Comparison of ENCODE assay signal across 9 mouse cellular contexts in the genomic region with DNA sequence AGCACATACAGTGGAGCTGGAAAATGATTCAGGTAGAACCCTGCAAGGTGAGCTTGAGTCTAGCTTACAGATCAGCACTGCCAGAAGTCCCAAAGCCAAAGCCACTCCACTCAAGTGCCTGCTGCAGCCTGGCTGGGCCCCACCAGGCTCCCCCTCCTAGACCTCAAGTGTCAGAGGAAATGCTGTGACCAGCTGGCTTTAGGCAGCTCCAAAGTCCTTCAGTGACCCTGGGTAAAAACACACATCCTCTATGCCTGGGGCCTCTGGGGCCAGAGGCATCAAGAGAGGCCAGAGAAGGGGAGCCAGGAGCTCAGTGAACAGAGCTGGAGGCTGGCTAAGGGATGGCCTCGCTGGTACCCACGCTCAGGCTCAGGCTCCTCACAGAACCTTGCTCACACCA. TPM values are rescaled to one million over a fixed set of nuclear protein-coding genes. Genes with fewer than 3 reads are reported as not detected.
A peak's percentile ranks its signal among the peaks of the same experiment; 100 is the strongest.
DNase-seq lines count a peak whose midpoint lies in the region; ATAC-seq and TF ChIP-seq lines count a peak whose summit lies in the region.
"Had no signal": no experiment of that assay in that cellular context is flagged by ENCODE, and none has a peak within 500 bp of the region (broad histone marks: within the 10 kb centered on the region; RNA-seq: fewer than 3 reads in every experiment).

No protein-coding gene starts in this region.

- no peaks in the 10 kb centered on the region for H3K36me3 ChIP-seq in midbrain, embryonic 16.5 days (ENCODE audit: control insufficient read depth, insufficient read depth, low read length)
- H3K36me3 ChIP-seq: liver, embryonic 13.5 days had no signal

- no peak for ATAC-seq in granulocyte monocyte progenitor cell, adult 5-6 weeks (replicated peaks; ENCODE audit: poor library complexity, severe bottlenecking)
- no peak for ATAC-seq in midbrain, embryonic 16.5 days

- H3K27me3 ChIP-seq in midbrain, embryonic 16.5 days (ENCODE audit: control insufficient read depth, insufficient read depth, low read depth, low read length): no peaks in the 10 kb centered on the region
- H3K27me3 ChIP-seq: liver, embryonic 13.5 days had no signal

- peak; percentile 34 to 55 for DNase-seq in kidney, postnatal 4 days
- DNase-seq in kidney, adult 8-10 months: no peak
- peak; percentile 55 for DNase-seq in heart, postnatal 4 days
- peak; percentile 54 for DNase-seq in lung, postnatal 25 days (ENCODE audit: low spot score)
- DNase-seq: liver, embryonic 13.5 days had no signal

- no peak overlapping the region for H3K4me2 ChIP-seq in midbrain, embryonic 16.5 days (ENCODE audit: low read length)
- H3K4me2 ChIP-seq: liver, embryonic 13.5 days had no signal

- peak overlapping the region; percentile 72 for H3K27ac ChIP-seq in embryonic fibroblast, embryonic 13.5 days (ENCODE audit: insufficient read depth, low read length)
- H3K27ac ChIP-seq in midbrain, embryonic 16.5 days (ENCODE audit: low read length): no peak overlapping the region
- H3K27ac ChIP-seq: liver, embryonic 13.5 days had no signal

- 26% methylated on average over 2 of the region's 2 CpGs for WGBS in midbrain, embryonic 16.5 days

- no peak for TF ChIP-seq POLR2A in embryonic fibroblast, embryonic 13.5 days (IDR thresholded peaks at IDR 0.05; ENCODE audit: low read depth, low read length)

- H3K9me3 ChIP-seq in midbrain, embryonic 16.5 days (replicated peaks; ENCODE audit: control insufficient read depth, low read length, poor library complexity, severe bottlenecking): no peaks in the 10 kb centered on the region
- H3K9me3 ChIP-seq: liver, embryonic 13.5 days had no signal

- H3K9ac ChIP-seq in midbrain, embryonic 16.5 days (ENCODE audit: low read depth, low read length): no peak overlapping the region
- H3K9ac ChIP-seq: liver, embryonic 13.5 days had no signal

- no peak overlapping the region for H3K4me3 ChIP-seq in embryonic fibroblast, embryonic 13.5 days (ENCODE audit: insufficient read depth, low read length)
- no peak overlapping the region for H3K4me3 ChIP-seq in midbrain, embryonic 16.5 days (ENCODE audit: low read depth, low read length)
- H3K4me3 ChIP-seq: liver, embryonic 13.5 days had no signal

- TF ChIP-seq CTCF in embryonic fibroblast, embryonic 13.5 days (IDR thresholded peaks at IDR 0.05; ENCODE audit: borderline replicate concordance, insufficient read depth, low read length): no peak

- peaks cover 38% of the 10 kb centered on the region for H3K4me1 ChIP-seq in embryonic fibroblast, embryonic 13.5 days (ENCODE audit: control insufficient read depth, insufficient read depth, low read length)
- peaks cover 45% of the 10 kb centered on the region for H3K4me1 ChIP-seq in midbrain, embryonic 16.5 days (ENCODE audit: control insufficient read depth, insufficient read depth, low read length)
- H3K4me1 ChIP-seq: liver, embryonic 13.5 days had no signal

RNA-seq across cellular contexts. Expression of a gene that starts 25.9 kb away (rescaled TPM):
- polyA plus RNA-seq in embryonic fibroblast, embryonic 13.5 days (2011; ENCODE audit: insufficient read length, low read depth, missing spikeins): 141 and 142 TPM in 2 replicates
- total RNA-seq in heart, postnatal 4 days (2021): 10 to 100 TPM; 53.5 to 57.3 TPM
- 0.45 TPM in 1 of 2 replicates, not detected in the other for total RNA-seq in granulocyte monocyte progenitor cell, adult 5-6 weeks (2014; fragmentation: Nextera tagmentation)
- not detected in 2 replicates for total RNA-seq in granulocyte monocyte progenitor cell, adult 5-6 weeks (2017)
- 3.4 and 4.5 TPM in 2 replicates for polyA plus RNA-seq in midbrain, embryonic 16.5 days (2015; fragmentation: Nextera tagmentation; extraction: Ambion mirVana)

RNA-seq across cellular contexts. Expression of a gene that starts 31.7 kb away (rescaled TPM):
- polyA plus RNA-seq in embryonic fibroblast, embryonic 13.5 days (2011; ENCODE audit: insufficient read length, low read depth, missing spikeins): 2.6 and 5.6 TPM in 2 replicates
- total RNA-seq in heart, postnatal 4 days (2021): under 1 TPM in 1 of 2 experiments, not detected in 1; 0.14 TPM
- 1.8 and 5.0 TPM in 2 replicates for total RNA-seq in granulocyte monocyte progenitor cell, adult 5-6 weeks (2014; fragmentation: Nextera tagmentation)
- 1.2 and 5.3 TPM in 2 replicates for total RNA-seq in granulocyte monocyte progenitor cell, adult 5-6 weeks (2017)
- polyA plus RNA-seq in midbrain, embryonic 16.5 days (2015; fragmentation: Nextera tagmentation; extraction: Ambion mirVana): 0.30 TPM in 1 of 2 replicates, not detected in the other
- polyA plus RNA-seq: neural tube, embryonic 11.5 days had no signal

Comparison
In these comparisons a context has a peak if more than half of its experiments do, and no peak if none do; other contexts are left out.
1. DNase-seq: peak in kidney, postnatal 4 days (2 of 2), heart, postnatal 4 days (single experiment) and lung, postnatal 25 days (single experiment); none in kidney, adult 8-10 months (0 of 2).
2. RNA of a gene that starts 25.9 kb away (total RNA-seq): 53.5 to 57.3 TPM in heart, postnatal 4 days; 0.45 TPM in granulocyte monocyte progenitor cell, adult 5-6 weeks; every median in the first group is over 10 times any median in the second.